Mouse (Mus musculus) lung, adult 2 months (tissue): ENCODE data around the gene Trip12. TPM values are rescaled to one million over a fixed set of nuclear protein-coding genes. Genes with fewer than 3 reads are reported as not detected.

ENCODE experiments used
- DNase-seq: peaks from one replicate; pipeline ENCODE4 v3.0.0; 2022
- H3K4me1 ChIP-seq: fragments of 200-500 bp; 2 replicates; pipeline ENCODE4 v1.6.1; 2011; ENCODE audit warnings: low read length; ENCODE audit not compliant: control insufficient read depth, insufficient read depth
- H3K4me3 ChIP-seq: fragments of 200-500 bp; replicated peaks from 2 replicates; pipeline ENCODE3; 2011; ENCODE audit warnings: low read depth, mild to moderate bottlenecking, control low read depth, low read length; ENCODE audit errors: extremely low read depth
- CTCF ChIP-seq: fragments of 200-500 bp; IDR thresholded peaks from 2 replicates; pipeline ENCODE4 v1.5.1; 2011; ENCODE audit warnings: mild to moderate bottlenecking, low read length, control low read depth; ENCODE audit not compliant: insufficient read depth
- POLR2A ChIP-seq: fragments of 200-500 bp; IDR thresholded peaks from 2 replicates; pipeline ENCODE4 v1.6.1; 2011; ENCODE audit warnings: low read depth, mild to moderate bottlenecking, control low read depth, low read length, borderline replicate concordance; ENCODE audit errors: extremely low read depth
- WGBS: fragments of 180-500 bp; shearing (Covaris S2); methylation state at CpG from one replicate; pipeline ENCODE4 v1.1.7; 2018; 5-methylcytosine and 5-hydroxymethylcytosine counted together
- polyA plus RNA-seq: library from polyadenylated mRNA; depleted of rRNA; stranded (reverse); fragments of >200 nt; gene quantifications from 2 replicates; pipeline ENCODE4 v1.2.3, GENCODE M21; 2012

The Trip12 gene
- polyA plus RNA-seq, 1 experiment, result 31.0 TPM

GRCm38 (mm10) chr1:84864645-84865044, 24.3 kb upstream of the Trip12 start:
- WGBS, result 41% methylated on average over 2 of the region's 2 CpGs
- Histone ChIP-seq H3K4me3 (no peak overlapping the region), H3K4me1 (no peaks in the 10 kb centered on the region)
- no peak for TF ChIP-seq POLR2A
- TF ChIP-seq CTCF, result no peak
- no peak for DNase-seq

- DNase-seq, result no peak
Measured at GRCm38 (mm10) chr1:84861255-84861630, 20.9 kb upstream of the Trip12 start.

GRCm38 (mm10) chr1:84860360-84861254, 20.3 kb upstream of the Trip12 start:
- TF ChIP-seq CTCF (no peak), POLR2A (no peak)
- no peaks in the 10 kb centered on the region for H3K4me1 ChIP-seq
- no peak overlapping the region for H3K4me3 ChIP-seq
- 65% methylated on average over 10 of the region's 10 CpGs for WGBS
- DNase-seq, result no peak

More at GRCm38 (mm10) chr1:84861255-84861630, 20.9 kb upstream of the Trip12 start:
- H3K4me3 ChIP-seq, result no peak overlapping the region
- WGBS, result 58% methylated on average over 1 of the region's 1 CpGs
- no peak for TF ChIP-seq POLR2A
- TF ChIP-seq CTCF, result no peak
- H3K4me1 ChIP-seq, result no peaks in the 10 kb centered on the region

- Histone ChIP-seq H3K4me3 (no peak overlapping the region), H3K4me1 (no peaks in the 10 kb centered on the region)
- TF ChIP-seq POLR2A, result no peak
- TF ChIP-seq CTCF, result no peak
- WGBS, result 85% methylated on average over 6 of the region's 6 CpGs
- DNase-seq, result no peak
Measured at GRCm38 (mm10) chr1:84859597-84859996, 19.3 kb upstream of the Trip12 start.

- WGBS, result 57% methylated on average over 2 of the region's 2 CpGs
Measured at GRCm38 (mm10) chr1:84855756-84856155, 15.4 kb upstream of the Trip12 start.

GRCm38 (mm10) chr1:84854966-84855365, 14.7 kb upstream of the Trip12 start:
- no peaks in the 10 kb centered on the region for H3K4me1 ChIP-seq

More at GRCm38 (mm10) chr1:84855756-84856155, 15.4 kb upstream of the Trip12 start:
- H3K4me3 ChIP-seq, result no peak overlapping the region
- TF ChIP-seq CTCF (no peak), POLR2A (no peak)
- no peaks in the 10 kb centered on the region for H3K4me1 ChIP-seq
- no peak for DNase-seq

GRCm38 (mm10) chr1:84853721-84854120, 13.4 kb upstream of the Trip12 start:
- H3K4me3 ChIP-seq, result no peak overlapping the region
- WGBS, result 83% methylated on average over 1 of the region's 1 CpGs
- TF ChIP-seq CTCF (no peak), POLR2A (no peak)
- DNase-seq, result no peak
- H3K4me1 ChIP-seq, result no peaks in the 10 kb centered on the region

More at GRCm38 (mm10) chr1:84854966-84855365, 14.7 kb upstream of the Trip12 start:
- WGBS, result 77% methylated on average over 2 of the region's 2 CpGs
- TF ChIP-seq POLR2A (no peak), CTCF (no peak)
- H3K4me3 ChIP-seq, result no peak overlapping the region
- no peak for DNase-seq

- no peak overlapping the region for H3K4me3 ChIP-seq
- 43% methylated on average over 9 of the region's 9 CpGs for WGBS
- H3K4me1 ChIP-seq, result no peaks in the 10 kb centered on the region
- TF ChIP-seq POLR2A, result no peak
- TF ChIP-seq CTCF, result no peak
- no peak for DNase-seq
Measured at GRCm38 (mm10) chr1:84851512-84852235, 11.4 kb upstream of the Trip12 start.

- Histone ChIP-seq H3K4me1 (no peaks in the 10 kb centered on the region), H3K4me3 (no peak overlapping the region)
- no peak for DNase-seq
- TF ChIP-seq POLR2A (no peak), CTCF (no peak)
- WGBS, result 90% methylated on average over 7 of the region's 7 CpGs
Measured at GRCm38 (mm10) chr1:84850471-84850870, 10.2 kb upstream of the Trip12 start.

GRCm38 (mm10) chr1:84849804-84850203, 9.5 kb upstream of the Trip12 start:
- Histone ChIP-seq H3K4me1 (no peaks in the 10 kb centered on the region), H3K4me3 (no peak overlapping the region)
- no peak for TF ChIP-seq CTCF
- no peak for TF ChIP-seq POLR2A
- no peak for DNase-seq
- 92% methylated on average over 7 of the region's 7 CpGs for WGBS
